Mouse (Mus musculus) intestine, embryonic 16.5 days (tissue): ENCODE results near the gene Sart3. TPM values are rescaled to one million over a fixed set of nuclear protein-coding genes. Genes with fewer than 3 reads are reported as not detected.

Experiments used
- ATAC-seq: fragments of 200-750 bp; cut with Nextera tagmentation; 2 replicates; pipeline ENCODE4 v1.8.0; 2017; ENCODE audit warnings: moderate TSS enrichment, moderate library complexity
- H3K27ac ChIP-seq: fragments of 300-500 bp; sonication (generic); 2 replicates; pipeline ENCODE4 v1.5.1; 2014; ENCODE audit warnings: mild to moderate bottlenecking, low read length
- H3K27me3 ChIP-seq: fragments of 300-500 bp; sonication (generic); replicated peaks from 2 replicates; pipeline ENCODE4 v1.6.1; 2014; ENCODE audit warnings: low read length, control low read depth, mixed read lengths; ENCODE audit not compliant: control insufficient read depth, insufficient read depth
- H3K36me3 ChIP-seq: fragments of 300-500 bp; sonication (generic); 2 replicates; pipeline ENCODE4 v1.6.1; 2014; ENCODE audit warnings: low read length, control low read depth; ENCODE audit not compliant: control insufficient read depth, insufficient read depth
- H3K4me1 ChIP-seq: fragments of 300-500 bp; sonication (generic); 2 replicates; pipeline ENCODE4 v1.6.1; 2014; ENCODE audit warnings: low read length, control low read depth, mixed read lengths; ENCODE audit not compliant: control insufficient read depth, insufficient read depth
- H3K4me2 ChIP-seq: fragments of 300-500 bp; sonication (generic); 2 replicates; pipeline ENCODE4 v1.6.1; 2014; ENCODE audit warnings: low read depth, low read length, control low read depth
- H3K4me3 ChIP-seq: fragments of 300-500 bp; sonication (generic); 2 replicates; pipeline ENCODE4 v1.5.1; 2014; ENCODE audit warnings: mild to moderate bottlenecking, low read length
- H3K9ac ChIP-seq: fragments of 300-500 bp; sonication (generic); 2 replicates; pipeline ENCODE4 v1.6.1; 2014; ENCODE audit warnings: low read depth, low read length
- H3K9me3 ChIP-seq: fragments of 300-500 bp; sonication (generic); 2 replicates; pipeline ENCODE4 v1.6.1; 2016; ENCODE audit warnings: low read length, control low read depth; ENCODE audit not compliant: control insufficient read depth
- WGBS: fragments of 180-500 bp; shearing (Covaris S2); extraction: QIAGEN DNeasy Blood & Tissue Kit; methylation state at CpG from one replicate; pipeline ENCODE4 v1.1.7; 2014; 5-methylcytosine and 5-hydroxymethylcytosine counted together
- polyA plus RNA-seq: library from polyadenylated mRNA; unstranded; fragments of >200 nt; fragmentation: Nextera tagmentation; extraction: Ambion mirVana; gene quantifications from 2 replicates; pipeline ENCODE4 v1.2.1, GENCODE M21; 2015

Sart3 gene
- polyA plus RNA-seq, 1 experiment from 2014 or later: 30.2 TPM

- ATAC-seq: peak; percentile 58
- peaks cover 10% of the 10 kb centered on the region for H3K4me1 ChIP-seq
- 12% methylated on average over 7 of the region's 7 CpGs for WGBS
Observed at GRCm38 (mm10) chr5:113735023-113735344, 37.3 kb downstream of the Sart3 start.

GRCm38 (mm10) chr5:113734376-113734775 lies 37.9 kb downstream of the Sart3 start:
- 63% methylated on average over 5 of the region's 5 CpGs for WGBS
- H3K4me3 ChIP-seq: no peak overlapping the region
- no peak overlapping the region for H3K4me2 ChIP-seq
- H3K27me3 ChIP-seq: no peaks in the 10 kb centered on the region
- H3K9ac ChIP-seq: no peak overlapping the region
- H3K27ac ChIP-seq: no peak overlapping the region
- H3K9me3 ChIP-seq: no peaks in the 10 kb centered on the region
- H3K36me3 ChIP-seq: peaks cover 10% of the 10 kb centered on the region
- H3K4me1 ChIP-seq: peaks cover 10% of the 10 kb centered on the region
- ATAC-seq: no peak

More at GRCm38 (mm10) chr5:113735023-113735344, 37.3 kb downstream of the Sart3 start:
- Histone ChIP-seq H3K27me3 (no peaks in the 10 kb centered on the region), H3K4me3 (peak overlapping the region; percentile 70), H3K9ac (peak overlapping the region; percentile 64), H3K4me2 (peak overlapping the region; percentile 56), H3K9me3 (no peaks in the 10 kb centered on the region), H3K27ac (peak overlapping the region; percentile 76), H3K36me3 (peaks cover 10% of the 10 kb centered on the region)

GRCm38 (mm10) chr5:113732182-113732581 lies 40.1 kb downstream of the Sart3 start:
- no peak overlapping the region for H3K4me2 ChIP-seq
- no peak for ATAC-seq
- H3K4me1 ChIP-seq: peaks cover 10% of the 10 kb centered on the region
- no peak overlapping the region for H3K9ac ChIP-seq
- H3K27ac ChIP-seq: no peak overlapping the region
- WGBS: 25% methylated on average over 6 of the region's 6 CpGs
- H3K36me3 ChIP-seq: no peaks in the 10 kb centered on the region
- no peak overlapping the region for H3K4me3 ChIP-seq
- no peaks in the 10 kb centered on the region for H3K27me3 ChIP-seq
- H3K9me3 ChIP-seq: no peaks in the 10 kb centered on the region

GRCm38 (mm10) chr5:113731174-113731573 lies 41.1 kb downstream of the Sart3 start:
- H3K4me2 ChIP-seq: no peak overlapping the region
- WGBS: 87% methylated on average over 7 of the region's 7 CpGs
- peaks cover under 1% of the 10 kb centered on the region; the same call in 1 of the 2 replicates for H3K4me1 ChIP-seq
- no peak overlapping the region for H3K27ac ChIP-seq
- H3K9ac ChIP-seq: no peak overlapping the region
- no peak for ATAC-seq
- no peaks in the 10 kb centered on the region for H3K9me3 ChIP-seq
- no peaks in the 10 kb centered on the region for H3K27me3 ChIP-seq
- H3K4me3 ChIP-seq: no peak overlapping the region
- no peaks in the 10 kb centered on the region for H3K36me3 ChIP-seq

GRCm38 (mm10) chr5:113730641-113731121 lies 41.6 kb downstream of the Sart3 start:
- Histone ChIP-seq H3K9me3 (no peaks in the 10 kb centered on the region), H3K9ac (no peak overlapping the region), H3K4me2 (no peak overlapping the region), H3K27ac (no peak overlapping the region), H3K4me3 (no peak overlapping the region), H3K27me3 (no peaks in the 10 kb centered on the region), H3K36me3 (no peaks in the 10 kb centered on the region), H3K4me1 (no peaks in the 10 kb centered on the region)
- no peak for ATAC-seq
- WGBS: 61% methylated on average over 7 of the region's 7 CpGs

GRCm38 (mm10) chr5:113728691-113729090 lies 43.6 kb downstream of the Sart3 start:
- ATAC-seq: no peak
- no peak overlapping the region for H3K9ac ChIP-seq
- no peak overlapping the region for H3K4me2 ChIP-seq
- H3K4me3 ChIP-seq: no peak overlapping the region
- H3K4me1 ChIP-seq: no peaks in the 10 kb centered on the region
- no peaks in the 10 kb centered on the region for H3K9me3 ChIP-seq
- no peaks in the 10 kb centered on the region for H3K27me3 ChIP-seq
- no peaks in the 10 kb centered on the region for H3K36me3 ChIP-seq
- 85% methylated on average over 7 of the region's 7 CpGs for WGBS
- H3K27ac ChIP-seq: no peak overlapping the region

GRCm38 (mm10) chr5:113728011-113728410 lies 44.3 kb downstream of the Sart3 start:
- ATAC-seq: no peak
- Histone ChIP-seq H3K4me2 (no peak overlapping the region), H3K4me1 (no peaks in the 10 kb centered on the region), H3K9ac (no peak overlapping the region), H3K27me3 (no peaks in the 10 kb centered on the region), H3K4me3 (no peak overlapping the region), H3K9me3 (no peaks in the 10 kb centered on the region), H3K27ac (no peak overlapping the region), H3K36me3 (no peaks in the 10 kb centered on the region)
- WGBS: 80% methylated on average over 7 of the region's 7 CpGs

GRCm38 (mm10) chr5:113727238-113727637 lies 45.1 kb downstream of the Sart3 start:
- Histone ChIP-seq H3K4me2 (no peak overlapping the region), H3K9me3 (no peaks in the 10 kb centered on the region), H3K4me3 (no peak overlapping the region), H3K4me1 (no peaks in the 10 kb centered on the region), H3K9ac (no peak overlapping the region), H3K36me3 (no peaks in the 10 kb centered on the region), H3K27me3 (no peaks in the 10 kb centered on the region), H3K27ac (no peak overlapping the region)
- 57% methylated on average over 12 of the region's 12 CpGs for WGBS
- no peak for ATAC-seq

GRCm38 (mm10) chr5:113726618-113727017 lies 45.7 kb downstream of the Sart3 start:
- no peak for ATAC-seq
- Histone ChIP-seq H3K9me3 (no peaks in the 10 kb centered on the region), H3K36me3 (no peaks in the 10 kb centered on the region), H3K27ac (no peak overlapping the region), H3K4me3 (no peak overlapping the region), H3K4me1 (no peaks in the 10 kb centered on the region), H3K4me2 (no peak overlapping the region), H3K9ac (no peak overlapping the region), H3K27me3 (no peaks in the 10 kb centered on the region)
- 65% methylated on average over 6 of the region's 6 CpGs for WGBS

- H3K27me3 ChIP-seq: no peaks in the 10 kb centered on the region
- no peak overlapping the region for H3K4me2 ChIP-seq
- no peaks in the 10 kb centered on the region for H3K9me3 ChIP-seq
- H3K4me3 ChIP-seq: no peak overlapping the region
- H3K27ac ChIP-seq: no peak overlapping the region
- H3K36me3 ChIP-seq: no peaks in the 10 kb centered on the region
- ATAC-seq: no peak
- 73% methylated on average over 12 of the region's 12 CpGs for WGBS
- H3K4me1 ChIP-seq: no peaks in the 10 kb centered on the region
- H3K9ac ChIP-seq: no peak overlapping the region
Observed at GRCm38 (mm10) chr5:113725417-113725816, 46.9 kb downstream of the Sart3 start.
